Mouse (Mus musculus) heart, postnatal 0 days (tissue): ENCODE measurements at regions not wholly inside any gene's neighbourhood (a gene's known extent, or its start where the extent isn't known, plus 50 kb on each side); places are given as distances from the start of the nearest gene placed in this dataset.

Experiments used
- CTCF ChIP-seq: IDR thresholded peaks from 2 replicates; pipeline ENCODE4 v1.5.1; 2016; ENCODE audit warnings: antibody characterized with exemption, control low read depth, low read depth
- EP300 ChIP-seq: IDR thresholded peaks from 2 replicates; pipeline ENCODE4 v1.6.1; 2016; ENCODE audit warnings: antibody characterized with exemption, low read depth

DNA sequence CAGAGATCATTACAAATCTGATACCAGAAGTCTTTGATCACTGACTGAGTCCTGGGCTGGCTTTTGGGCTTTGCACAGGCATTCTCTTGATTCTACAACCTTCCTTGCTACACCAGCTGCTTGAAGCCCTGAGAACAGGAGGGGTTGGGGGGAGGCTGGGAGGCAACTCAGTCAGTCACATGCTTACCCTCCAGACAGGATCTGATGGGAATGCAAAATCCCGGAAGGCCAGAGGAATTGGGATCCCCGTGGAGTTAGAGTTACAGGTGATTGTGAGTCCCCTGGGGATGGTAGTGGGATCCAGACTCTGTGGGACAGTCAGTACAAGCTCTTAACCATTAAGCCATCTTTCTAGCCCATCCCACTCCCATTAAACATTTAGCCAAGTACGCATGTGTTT, 91.2 kb downstream of the Nmur2 start:
- TF ChIP-seq CTCF, result no peak
- no peak for TF ChIP-seq EP300
